In the genomic region with DNA sequence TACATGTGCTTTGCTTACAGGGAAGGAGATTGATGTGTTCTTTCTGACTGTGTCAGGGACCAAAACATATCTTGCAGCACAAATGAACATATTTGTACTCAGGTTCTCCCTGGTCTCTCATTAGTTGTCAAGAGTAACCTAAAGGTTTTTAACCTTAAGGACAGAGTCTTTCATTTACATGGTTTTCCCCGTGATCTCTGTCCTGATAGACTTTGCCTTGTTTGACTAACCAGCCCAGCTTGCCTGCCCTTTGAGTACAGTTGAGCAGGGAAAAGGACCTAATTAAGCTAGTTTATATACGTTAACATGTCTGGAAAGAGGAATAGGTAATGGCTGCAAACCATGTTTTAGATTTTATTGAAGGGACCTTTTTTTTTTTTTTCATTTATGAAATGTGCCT, we compare ENCODE assay signal across 22 mouse cellular contexts.
A peak's percentile ranks its signal among the peaks of the same experiment; 100 is the strongest.
DNase-seq lines count a peak whose midpoint lies in the region; ATAC-seq and TF ChIP-seq lines count a peak whose summit lies in the region.
"Had no signal": no experiment of that assay in that cellular context is flagged by ENCODE, and none has a peak within 500 bp of the region (broad histone marks: within the 10 kb centered on the region; RNA-seq: fewer than 3 reads in every experiment).

No protein-coding gene starts in this region.

- no peak overlapping the region for H3K4me3 ChIP-seq in liver, embryonic 14.5 days (ENCODE audit: insufficient read depth in 1 of 2, low read depth in 2 of 2, low read length in 2 of 2)
- no peak overlapping the region for H3K4me3 ChIP-seq in liver, embryonic 16.5 days (ENCODE audit: low read depth, low read length)
- H3K4me3 ChIP-seq in liver, postnatal 0 days (ENCODE audit: low read depth, low read length): no peak overlapping the region
- H3K4me3 ChIP-seq: embryonic facial prominence, embryonic 13.5 days; embryonic facial prominence, embryonic 15.5 days; erythroblast, embryonic 14.5 days; forebrain, embryonic 10.5 days; forebrain, embryonic 12.5 days had no signal

- H3K9ac ChIP-seq in liver, embryonic 14.5 days (replicated peaks): no peak overlapping the region
- no peak overlapping the region for H3K9ac ChIP-seq in liver, embryonic 16.5 days (ENCODE audit: low read depth, low read length)
- no peak overlapping the region for H3K9ac ChIP-seq in liver, postnatal 0 days (replicated peaks)
- H3K9ac ChIP-seq: embryonic facial prominence, embryonic 13.5 days; embryonic facial prominence, embryonic 15.5 days; forebrain, embryonic 12.5 days had no signal

- H3K36me3 ChIP-seq in liver, embryonic 14.5 days (replicated peaks; ENCODE audit: control insufficient read depth, insufficient read depth, low read depth): no peaks in the 10 kb centered on the region
- no peaks in the 10 kb centered on the region for H3K36me3 ChIP-seq in liver, embryonic 16.5 days (ENCODE audit: control insufficient read depth, insufficient read depth)
- no peaks in the 10 kb centered on the region for H3K36me3 ChIP-seq in liver, postnatal 0 days (replicated peaks; ENCODE audit: insufficient read depth, low read length)
- H3K36me3 ChIP-seq: embryonic facial prominence, embryonic 13.5 days; embryonic facial prominence, embryonic 15.5 days; forebrain, embryonic 10.5 days; forebrain, embryonic 12.5 days had no signal

- H3K4me1 ChIP-seq in liver, embryonic 14.5 days (replicated peaks; ENCODE audit: control insufficient read depth in 2 of 2, insufficient read depth in 2 of 2, low read length in 1 of 2): no peaks in the 10 kb centered on the region
- no peaks in the 10 kb centered on the region for H3K4me1 ChIP-seq in liver, embryonic 16.5 days (ENCODE audit: control insufficient read depth, low read depth, low read length)
- no peaks in the 10 kb centered on the region; the same call in 1 of the 2 replicates for H3K4me1 ChIP-seq in liver, postnatal 0 days (ENCODE audit: insufficient read depth)
- H3K4me1 ChIP-seq: embryonic facial prominence, embryonic 13.5 days; embryonic facial prominence, embryonic 15.5 days had no signal

- no peak overlapping the region for H3K4me2 ChIP-seq in liver, embryonic 14.5 days (ENCODE audit: low read depth)
- H3K4me2 ChIP-seq in liver, embryonic 16.5 days (ENCODE audit: low read depth, low read length): no peak overlapping the region
- no peak overlapping the region for H3K4me2 ChIP-seq in liver, postnatal 0 days (ENCODE audit: low read depth, low read length)
- H3K4me2 ChIP-seq: embryonic facial prominence, embryonic 13.5 days; embryonic facial prominence, embryonic 15.5 days; forebrain, embryonic 12.5 days had no signal

- no peak for ATAC-seq in liver, embryonic 14.5 days (ENCODE audit: insufficient read depth)
- ATAC-seq in liver, embryonic 16.5 days (ENCODE audit: low read depth): peak; percentile 58
- ATAC-seq in liver, postnatal 0 days: peak; percentile 91
- ATAC-seq: forebrain, embryonic 14.5 days; forebrain, embryonic 16.5 days had no signal

- intact Hi-C loops in heart, postnatal 25 days (cut with DNase I): no loop called here

- no peaks in the 10 kb centered on the region for H3K27me3 ChIP-seq in liver, embryonic 14.5 days (ENCODE audit: control insufficient read depth, insufficient read depth, low read length)
- no peaks in the 10 kb centered on the region for H3K27me3 ChIP-seq in liver, embryonic 16.5 days (ENCODE audit: control insufficient read depth, insufficient read depth, low read depth, low read length)
- H3K27me3 ChIP-seq in liver, postnatal 0 days (ENCODE audit: insufficient read depth, low read length): no peaks in the 10 kb centered on the region
- H3K27me3 ChIP-seq: embryonic facial prominence, embryonic 13.5 days; embryonic facial prominence, embryonic 15.5 days; forebrain, embryonic 12.5 days had no signal

- TF ChIP-seq CTCF in liver, embryonic 14.5 days (IDR thresholded peaks at IDR 0.05; ENCODE audit: low read depth): no peak
- no peak for TF ChIP-seq CTCF in liver, postnatal 0 days (IDR thresholded peaks at IDR 0.05; ENCODE audit: low read depth)

- 46% methylated on average over 2 of the region's 2 CpGs for WGBS in liver, embryonic 14.5 days (ENCODE audit: insufficient replicate concordance)
- WGBS in liver, embryonic 16.5 days (ENCODE audit: insufficient replicate concordance): 46% methylated on average over 2 of the region's 2 CpGs
- WGBS in liver, postnatal 0 days (ENCODE audit: insufficient replicate concordance): 51% methylated on average over 2 of the region's 2 CpGs

- no peak overlapping the region for H3K27ac ChIP-seq in liver, embryonic 14.5 days
- H3K27ac ChIP-seq in liver, embryonic 16.5 days (ENCODE audit: low read length): no peak overlapping the region
- H3K27ac ChIP-seq in liver, postnatal 0 days (ENCODE audit: low read depth): peak overlapping the region; percentile 44
- H3K27ac ChIP-seq: embryonic facial prominence, embryonic 13.5 days; embryonic facial prominence, embryonic 15.5 days; forebrain, embryonic 10.5 days; forebrain, embryonic 12.5 days had no signal

- no peak for TF ChIP-seq EP300 in liver, embryonic 14.5 days (IDR thresholded peaks at IDR 0.05; ENCODE audit: low read depth)
- TF ChIP-seq EP300 in liver, postnatal 0 days (IDR thresholded peaks at IDR 0.05; ENCODE audit: low read depth): no peak; the same call in 1 of the 2 replicates

- no peaks in the 10 kb centered on the region for H3K9me3 ChIP-seq in liver, embryonic 14.5 days (ENCODE audit: control insufficient read depth, low read length)
- H3K9me3 ChIP-seq in liver, embryonic 16.5 days (replicated peaks; ENCODE audit: control insufficient read depth, low read length): no peaks in the 10 kb centered on the region
- no peaks in the 10 kb centered on the region for H3K9me3 ChIP-seq in liver, postnatal 0 days (ENCODE audit: low read length)
- H3K9me3 ChIP-seq: embryonic facial prominence, embryonic 13.5 days; embryonic facial prominence, embryonic 15.5 days; forebrain, embryonic 10.5 days; forebrain, embryonic 12.5 days had no signal

- DNase-seq in liver, embryonic 14.5 days (ENCODE audit: low read depth in 3 of 3, low spot score in 3 of 3): peak; percentile 0 to 3 (median 2)
- no peak for DNase-seq in liver
- no peak for DNase-seq in liver, postnatal 0 days
- no peak for DNase-seq in heart, postnatal 25 days (ENCODE audit: low spot score)
- DNase-seq: adrenal gland, adult 2 months; adrenal gland, postnatal 10 days; adrenal gland, postnatal 25 days; cerebellum, adult 11 months; cerebellum, adult 18-20 months; cerebellum, adult 8-10 months; cerebellum, adult 9-11 months; cerebellum, postnatal 14 days; cerebellum, postnatal 36 days; embryo, embryonic 11 days had no signal

Comparison
In these comparisons a context has a peak if more than half of its experiments do, and no peak if none do; other contexts are left out.
1. DNase-seq: peak in liver, embryonic 14.5 days (3 of 3); none in liver (single experiment), liver, postnatal 0 days (single experiment) and heart, postnatal 25 days (single experiment).